Mouse (Mus musculus): ENCODE measurements at regions not wholly inside any gene's neighbourhood (a gene's known extent, or its start where the extent isn't known, plus 50 kb on each side); places are given as distances from the start of the nearest gene placed in this dataset.

DNA sequence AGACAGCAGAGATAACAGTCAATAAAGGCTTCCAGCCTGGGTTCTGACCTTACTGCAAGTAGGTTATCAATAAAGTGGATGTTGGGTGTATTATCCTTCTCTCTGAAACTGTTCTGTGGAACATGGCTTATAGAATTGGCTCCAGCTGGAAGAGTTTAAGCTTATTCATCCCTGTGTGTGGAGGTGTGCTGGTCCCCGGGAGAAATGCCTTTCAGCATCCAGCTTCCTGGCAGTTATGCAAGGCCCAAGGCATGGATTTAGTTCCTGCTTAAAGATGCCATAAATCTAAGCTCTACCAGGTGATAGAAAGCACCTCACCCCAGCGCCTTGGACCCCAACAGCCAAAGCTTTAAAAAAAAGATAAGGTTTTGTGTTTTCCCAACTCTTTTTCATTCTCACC is 188.0 kb upstream of the Tas2r119 start:
- Histone ChIP-seq H3K9ac (replicated peaks; ENCODE audit: low read depth, low read length) (no peak overlapping the region; the same call in 1 of the 2 replicates), H3K36me3 (ENCODE audit: control insufficient read depth, insufficient read depth) (no peaks in the 10 kb centered on the region), H3K9me3 (ENCODE audit: control insufficient read depth, low read length) (no peaks in the 10 kb centered on the region), H3K4me1 (replicated peaks; ENCODE audit: control insufficient read depth, insufficient read depth, low read length) (peaks cover 13% of the 10 kb centered on the region), H3K27ac (ENCODE audit: low read length) (peak overlapping the region; percentile 41; the same call in 1 of the 2 replicates), H3K4me2 (ENCODE audit: low read length) (no peak overlapping the region), H3K27me3 (replicated peaks; ENCODE audit: control insufficient read depth, insufficient read depth, low read length) (no peaks in the 10 kb centered on the region), H3K4me3 (replicated peaks; ENCODE audit: low read length) (no peak overlapping the region)
- peak; percentile 30 for ATAC-seq
- WGBS: 31% methylated on average over 2 of the region's 2 CpGs

DNA sequence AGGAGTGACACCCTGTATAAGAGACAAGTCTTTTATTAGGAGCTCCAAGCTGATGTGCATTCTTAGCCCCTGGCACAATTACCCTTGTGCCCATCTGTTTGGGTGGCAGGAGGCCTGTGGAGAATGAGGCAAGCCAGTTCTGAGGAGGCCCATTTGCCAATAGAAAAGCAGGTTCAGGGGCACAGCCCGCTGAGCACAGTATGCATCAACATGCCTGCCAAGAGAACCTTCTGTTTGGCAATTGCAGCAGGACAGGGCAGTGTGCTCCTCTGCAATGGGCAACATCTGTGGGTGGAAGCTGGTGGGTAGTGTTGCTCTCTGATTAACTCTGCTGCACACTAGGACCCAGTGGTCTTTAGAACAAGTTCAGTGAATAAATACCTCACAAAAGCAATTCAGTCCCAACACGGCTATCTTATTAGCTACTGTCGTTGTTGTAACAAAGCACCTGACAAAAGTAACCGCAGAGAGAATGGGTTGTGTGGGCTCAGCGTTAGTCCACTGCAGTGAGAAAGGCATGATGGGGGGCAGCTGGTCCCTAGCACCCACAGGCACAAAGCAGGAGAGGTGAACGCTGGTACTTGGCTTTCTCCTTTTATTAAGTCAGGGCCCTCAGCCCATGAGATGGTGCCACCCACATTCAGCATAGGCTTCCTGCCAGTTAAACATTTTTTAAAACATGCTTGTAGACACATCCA is 187.3 kb upstream of the Tas2r119 start:
- Histone ChIP-seq H3K4me1 (replicated peaks; ENCODE audit: control insufficient read depth, insufficient read depth, low read length) (peaks cover 13% of the 10 kb centered on the region), H3K9ac (replicated peaks; ENCODE audit: low read depth, low read length) (no peak overlapping the region), H3K4me2 (ENCODE audit: low read length) (no peak overlapping the region), H3K9me3 (ENCODE audit: control insufficient read depth, low read length) (no peaks in the 10 kb centered on the region), H3K27me3 (replicated peaks; ENCODE audit: control insufficient read depth, insufficient read depth, low read length) (no peaks in the 10 kb centered on the region), H3K27ac (ENCODE audit: low read length) (peak overlapping the region; percentile 63), H3K4me3 (replicated peaks; ENCODE audit: low read length) (no peak overlapping the region), H3K36me3 (ENCODE audit: control insufficient read depth, insufficient read depth) (no peaks in the 10 kb centered on the region)
- ATAC-seq: peak; percentile 96
- WGBS: 10% methylated on average over 6 of the region's 6 CpGs

GRCm38 (mm10) chr15:31997996-31998395 is 179.1 kb upstream of the Tas2r119 start:
- Histone ChIP-seq H3K27ac (ENCODE audit: low read length) (no peak overlapping the region), H3K4me3 (replicated peaks; ENCODE audit: low read length) (no peak overlapping the region), H3K27me3 (replicated peaks; ENCODE audit: control insufficient read depth, insufficient read depth, low read length) (no peaks in the 10 kb centered on the region), H3K36me3 (ENCODE audit: control insufficient read depth, insufficient read depth) (no peaks in the 10 kb centered on the region), H3K4me1 (replicated peaks; ENCODE audit: control insufficient read depth, insufficient read depth, low read length) (peaks cover 10% of the 10 kb centered on the region), H3K9me3 (ENCODE audit: control insufficient read depth, low read length) (no peaks in the 10 kb centered on the region; the same call in 1 of the 2 replicates), H3K9ac (replicated peaks; ENCODE audit: low read depth, low read length) (no peak overlapping the region), H3K4me2 (ENCODE audit: low read length) (no peak overlapping the region)
- ATAC-seq: no peak
- 83% methylated on average over 2 of the region's 2 CpGs for WGBS

DNA sequence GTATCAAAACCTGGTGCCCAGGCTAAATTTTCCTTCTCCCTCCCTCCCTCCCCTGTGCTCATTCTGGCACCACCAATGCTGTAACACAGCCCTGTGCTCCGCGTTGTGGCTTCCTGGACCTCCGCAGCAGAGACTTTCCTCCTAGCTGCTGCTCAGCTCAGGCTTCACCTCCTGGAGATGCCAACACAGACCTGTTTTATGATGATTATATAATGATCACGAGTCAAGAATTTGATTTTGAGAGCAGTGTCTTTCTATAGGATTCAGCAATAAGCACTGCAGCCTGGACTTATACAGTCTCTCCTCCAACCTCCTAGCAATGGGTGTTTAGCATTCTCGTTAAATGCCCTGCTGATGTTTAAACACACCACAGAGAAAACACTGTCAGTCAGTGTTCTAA is 177.5 kb upstream of the Tas2r119 start:
- no peak overlapping the region for H3K4me3 ChIP-seq (replicated peaks; ENCODE audit: low read length)
- H3K27ac ChIP-seq (ENCODE audit: low read length): no peak overlapping the region
- ATAC-seq: no peak
- no peaks in the 10 kb centered on the region; the same call in 1 of the 2 replicates for H3K9me3 ChIP-seq (ENCODE audit: control insufficient read depth, low read length)
- WGBS: 65% methylated on average over 5 of the region's 5 CpGs
- no peak overlapping the region for H3K9ac ChIP-seq (replicated peaks; ENCODE audit: low read depth, low read length)
- H3K27me3 ChIP-seq (replicated peaks; ENCODE audit: control insufficient read depth, insufficient read depth, low read length): no peaks in the 10 kb centered on the region
- H3K36me3 ChIP-seq (ENCODE audit: control insufficient read depth, insufficient read depth): no peaks in the 10 kb centered on the region
- peaks cover 24% of the 10 kb centered on the region for H3K4me1 ChIP-seq (replicated peaks; ENCODE audit: control insufficient read depth, insufficient read depth, low read length)
- H3K4me2 ChIP-seq (ENCODE audit: low read length): no peak overlapping the region

DNA sequence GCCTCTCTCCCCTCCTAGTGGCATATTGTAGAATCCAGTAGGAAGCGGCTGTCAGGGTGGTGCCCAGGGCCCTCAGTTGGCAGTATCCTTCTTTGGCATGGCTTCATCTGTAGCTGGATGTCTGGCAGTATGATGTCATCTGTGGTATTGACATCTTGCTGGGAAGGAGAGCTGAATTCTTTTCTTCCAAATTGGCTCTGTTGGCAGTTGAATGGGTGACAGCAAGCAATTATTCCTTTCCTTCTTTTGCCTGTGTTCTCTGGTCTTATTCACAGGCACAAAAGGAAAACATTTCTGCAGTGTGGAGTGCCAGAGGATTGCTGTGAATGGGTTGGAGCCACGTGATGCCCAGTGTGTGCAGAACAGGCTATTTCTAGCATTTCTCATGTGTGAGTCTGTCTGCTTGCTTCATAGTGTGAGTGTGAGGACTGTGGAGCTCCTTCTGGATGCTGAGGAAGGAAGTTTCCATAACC is 174.1 kb upstream of the Tas2r119 start:
- 17% methylated on average over 2 of the region's 2 CpGs for WGBS
- H3K4me2 ChIP-seq (ENCODE audit: low read length): peak overlapping the region; percentile 29; the same call in 1 of the 2 replicates
- peak overlapping the region; percentile 25 for H3K27ac ChIP-seq (ENCODE audit: low read length)
- H3K9me3 ChIP-seq (ENCODE audit: control insufficient read depth, low read length): no peaks in the 10 kb centered on the region
- ATAC-seq: peak; percentile 99
- H3K4me3 ChIP-seq (replicated peaks; ENCODE audit: low read length): no peak overlapping the region
- peaks cover 24% of the 10 kb centered on the region for H3K4me1 ChIP-seq (replicated peaks; ENCODE audit: control insufficient read depth, insufficient read depth, low read length)
- H3K27me3 ChIP-seq (replicated peaks; ENCODE audit: control insufficient read depth, insufficient read depth, low read length): no peaks in the 10 kb centered on the region
- no peak overlapping the region for H3K9ac ChIP-seq (replicated peaks; ENCODE audit: low read depth, low read length)
- no peaks in the 10 kb centered on the region for H3K36me3 ChIP-seq (ENCODE audit: control insufficient read depth, insufficient read depth)

DNA sequence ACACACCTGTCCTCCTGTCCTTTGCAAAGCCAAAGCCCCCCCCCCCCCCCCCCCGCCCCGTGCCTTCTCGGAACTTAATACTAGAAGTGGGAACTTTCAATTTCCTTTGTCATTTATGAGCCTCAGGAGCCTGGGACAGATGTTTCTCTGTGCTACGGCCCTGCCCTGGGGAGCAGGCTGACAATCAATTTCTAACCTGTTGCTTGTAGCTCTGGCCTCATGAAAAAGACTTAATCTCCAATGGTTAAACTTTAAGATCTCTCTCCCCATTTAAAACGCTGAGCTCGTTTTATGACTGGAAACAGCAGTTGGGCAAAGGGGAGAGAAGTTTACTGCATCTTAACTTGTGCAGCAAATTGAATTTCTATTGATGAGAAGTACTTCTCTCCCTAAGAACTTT is 173.6 kb upstream of the Tas2r119 start:
- Histone ChIP-seq H3K4me3 (replicated peaks; ENCODE audit: low read length) (no peak overlapping the region), H3K27me3 (replicated peaks; ENCODE audit: control insufficient read depth, insufficient read depth, low read length) (no peaks in the 10 kb centered on the region), H3K4me1 (replicated peaks; ENCODE audit: control insufficient read depth, insufficient read depth, low read length) (peaks cover 24% of the 10 kb centered on the region), H3K27ac (ENCODE audit: low read length) (peak overlapping the region; percentile 61), H3K9ac (replicated peaks; ENCODE audit: low read depth, low read length) (no peak overlapping the region), H3K36me3 (ENCODE audit: control insufficient read depth, insufficient read depth) (no peaks in the 10 kb centered on the region), H3K9me3 (ENCODE audit: control insufficient read depth, low read length) (no peaks in the 10 kb centered on the region), H3K4me2 (ENCODE audit: low read length) (peak overlapping the region; percentile 29; the same call in 1 of the 2 replicates)
- ATAC-seq: peak; percentile 22
- WGBS: 2% methylated on average over 5 of the region's 6 CpGs

DNA sequence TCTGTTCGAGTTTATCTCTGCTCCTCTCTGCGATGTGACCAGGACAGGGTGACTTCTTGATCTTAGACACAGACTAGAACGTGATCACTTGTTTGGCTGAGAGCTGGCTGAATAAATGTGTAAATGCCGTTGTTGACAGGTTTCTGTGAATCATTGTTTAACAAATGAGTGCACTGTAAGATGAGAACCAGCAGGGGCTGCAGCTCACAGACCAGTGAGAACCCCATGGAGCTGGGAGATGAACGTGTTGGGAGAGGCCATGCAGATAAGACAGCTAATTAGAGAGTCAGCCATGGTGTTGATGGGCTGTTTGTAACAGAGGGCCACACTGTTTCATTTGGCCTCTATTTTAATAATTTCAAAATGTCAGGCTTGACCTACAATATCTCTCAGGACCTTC is 171.1 kb upstream of the Tas2r119 start:
- Histone ChIP-seq H3K9me3 (ENCODE audit: control insufficient read depth, low read length) (no peaks in the 10 kb centered on the region), H3K4me1 (replicated peaks; ENCODE audit: control insufficient read depth, insufficient read depth, low read length) (peaks cover 22% of the 10 kb centered on the region), H3K36me3 (ENCODE audit: control insufficient read depth, insufficient read depth) (no peaks in the 10 kb centered on the region), H3K27me3 (replicated peaks; ENCODE audit: control insufficient read depth, insufficient read depth, low read length) (no peaks in the 10 kb centered on the region), H3K4me3 (replicated peaks; ENCODE audit: low read length) (no peak overlapping the region), H3K27ac (ENCODE audit: low read length) (no peak overlapping the region), H3K9ac (replicated peaks; ENCODE audit: low read depth, low read length) (no peak overlapping the region), H3K4me2 (ENCODE audit: low read length) (no peak overlapping the region)
- whole genome bisulfite sequencing: 39% methylated on average over 5 of the region's 5 CpGs
- no peak for ATAC-seq

GRCm38 (mm10) chr15:32009818-32010217 is 167.3 kb upstream of the Tas2r119 start:
- no peaks in the 10 kb centered on the region for H3K9me3 ChIP-seq (ENCODE audit: control insufficient read depth, low read length)
- no peak for ATAC-seq
- no peak overlapping the region for H3K27ac ChIP-seq (ENCODE audit: low read length)
- H3K4me2 ChIP-seq (ENCODE audit: low read length): no peak overlapping the region
- no peaks in the 10 kb centered on the region for H3K4me1 ChIP-seq (replicated peaks; ENCODE audit: control insufficient read depth, insufficient read depth, low read length)
- H3K4me3 ChIP-seq (replicated peaks; ENCODE audit: low read length): no peak overlapping the region
- no peak overlapping the region for H3K9ac ChIP-seq (replicated peaks; ENCODE audit: low read depth, low read length)
- H3K36me3 ChIP-seq (ENCODE audit: control insufficient read depth, insufficient read depth): no peaks in the 10 kb centered on the region
- WGBS: 95% methylated on average over 3 of the region's 3 CpGs
- no peaks in the 10 kb centered on the region for H3K27me3 ChIP-seq (replicated peaks; ENCODE audit: control insufficient read depth, insufficient read depth, low read length)

- 52% methylated on average over 2 of the region's 2 CpGs for WGBS
- Histone ChIP-seq H3K36me3 (ENCODE audit: control insufficient read depth, insufficient read depth) (no peaks in the 10 kb centered on the region), H3K27me3 (replicated peaks; ENCODE audit: control insufficient read depth, insufficient read depth, low read length) (no peaks in the 10 kb centered on the region), H3K4me3 (replicated peaks; ENCODE audit: low read length) (no peak overlapping the region), H3K4me1 (replicated peaks; ENCODE audit: control insufficient read depth, insufficient read depth, low read length) (no peaks in the 10 kb centered on the region), H3K9ac (replicated peaks; ENCODE audit: low read depth, low read length) (no peak overlapping the region), H3K9me3 (ENCODE audit: control insufficient read depth, low read length) (no peaks in the 10 kb centered on the region), H3K27ac (ENCODE audit: low read length) (no peak overlapping the region), H3K4me2 (ENCODE audit: low read length) (no peak overlapping the region)
- ATAC-seq: no peak
These were observed 165.0 kb upstream of the Tas2r119 start for GRCm38 (mm10) chr15:32012044-32012443.

Measured in forebrain, embryonic 16.5 days (tissue).